Mouse (Mus musculus) spleen, adult 2 months (tissue): Measurements from ENCODE around the gene Olig1. TPM values are rescaled to one million over a fixed set of nuclear protein-coding genes. Genes with fewer than 3 reads are reported as not detected.
"Not testable (repeated sequence)": the region's sequence is repeated elsewhere in the genome, so short reads cannot be mapped to it uniquely, and the experiment has no call there.

Experiments
- DNase-seq, 2 experiments: peaks; one replicate each; pipeline versions ENCODE4 v3.0.0 to v3.0.0-alpha.2; 2012 to 2021; ENCODE audit warnings: low spot score in 2 of 2, low read depth in 1 of 2
- H3K27ac ChIP-seq: fragments of 200-500 bp; 2 replicates; pipeline ENCODE4 v1.5.1; 2012; ENCODE audit warnings: low read length, inconsistent platforms; ENCODE audit not compliant: insufficient read depth
- H3K27me3 ChIP-seq: fragments of 200-500 bp; 2 replicates; pipeline ENCODE4 v1.6.1; 2012; ENCODE audit warnings: mild to moderate bottlenecking, moderate library complexity, low read length, inconsistent platforms; ENCODE audit not compliant: control insufficient read depth, insufficient read depth
- H3K36me3 ChIP-seq: fragments of 200-500 bp; 2 replicates; pipeline ENCODE4 v1.6.1; 2012; ENCODE audit warnings: mild to moderate bottlenecking, low read length, inconsistent platforms; ENCODE audit not compliant: control insufficient read depth, insufficient read depth
- H3K4me1 ChIP-seq: fragments of 200-500 bp; 2 replicates; pipeline ENCODE4 v1.6.1; 2011; ENCODE audit warnings: inconsistent platforms; ENCODE audit not compliant: control insufficient read depth, insufficient read depth, insufficient read length
- H3K4me3 ChIP-seq: fragments of 200-500 bp; 2 replicates; pipeline ENCODE4 v1.5.1; 2011; ENCODE audit warnings: mild to moderate bottlenecking, inconsistent platforms; ENCODE audit not compliant: insufficient read depth, insufficient read length; ENCODE audit errors: extremely low read depth
- CTCF ChIP-seq: fragments of 200-500 bp; IDR thresholded peaks from 2 replicates; pipeline ENCODE4 v1.5.1; 2011; ENCODE audit warnings: mild to moderate bottlenecking, inconsistent platforms; ENCODE audit not compliant: insufficient read depth, insufficient read length, insufficient replicate concordance; ENCODE audit errors: extremely low read depth
- POLR2A ChIP-seq: fragments of 200-500 bp; IDR thresholded peaks from 2 replicates; pipeline ENCODE4 v1.6.1; 2011; ENCODE audit warnings: low read depth, low read length, inconsistent platforms
- WGBS: fragments of 180-500 bp; shearing (Covaris S2); methylation state at CpG from one replicate; pipeline ENCODE4 v1.1.7; 2018; 5-methylcytosine and 5-hydroxymethylcytosine counted together
- polyA plus RNA-seq: library from polyadenylated mRNA; depleted of rRNA; stranded (reverse); fragments of >200 nt; gene quantifications from 2 replicates; pipeline ENCODE4 v1.2.3, GENCODE M21; 2012

Olig1 gene
- polyA plus RNA-seq, 1 experiment, result not detected

GRCm38 (mm10) chr16:91229643-91230042 is 39.9 kb upstream of the Olig1 start:
- H3K36me3 ChIP-seq, result no peaks in the 10 kb centered on the region
- no peak for TF ChIP-seq POLR2A
- TF ChIP-seq CTCF, result no peak
- H3K4me3 ChIP-seq, result no peak overlapping the region
- no peak overlapping the region for H3K27ac ChIP-seq
- no peak for DNase-seq
- H3K4me1 ChIP-seq, result no peaks in the 10 kb centered on the region; the same call in 1 of the 2 replicates
- 30% methylated on average over 8 of the region's 8 CpGs for WGBS
- H3K27me3 ChIP-seq, result peaks cover 38% of the 10 kb centered on the region

- H3K4me3 ChIP-seq, result no peak overlapping the region
- H3K36me3 ChIP-seq, result no peaks in the 10 kb centered on the region
- no peaks in the 10 kb centered on the region; the same call in 1 of the 2 replicates for H3K4me1 ChIP-seq
- H3K27me3 ChIP-seq, result peaks cover 18% of the 10 kb centered on the region
- no peak for DNase-seq
- no peak for TF ChIP-seq CTCF
- TF ChIP-seq POLR2A, result no peak
- H3K27ac ChIP-seq, result no peak overlapping the region
- 9% methylated on average over 26 of the region's 26 CpGs for WGBS
Measured at GRCm38 (mm10) chr16:91231781-91232469, 37.6 kb upstream of the Olig1 start.

- WGBS, result 11% methylated on average over 25 of the region's 25 CpGs
- Histone ChIP-seq H3K27ac (no peak overlapping the region), H3K36me3 (no peaks in the 10 kb centered on the region), H3K4me1 (no peaks in the 10 kb centered on the region), H3K4me3 (no peak overlapping the region), H3K27me3 (peaks cover 14% of the 10 kb centered on the region)
- no peak for DNase-seq
- TF ChIP-seq CTCF (no peak), POLR2A (no peak)
Measured at GRCm38 (mm10) chr16:91232470-91233240, 36.9 kb upstream of the Olig1 start.

GRCm38 (mm10) chr16:91233241-91233944 is 36.2 kb upstream of the Olig1 start:
- TF ChIP-seq CTCF, result no peak
- no peak for TF ChIP-seq POLR2A
- peaks cover 14% of the 10 kb centered on the region for H3K27me3 ChIP-seq
- H3K27ac ChIP-seq, result no peak overlapping the region
- H3K36me3 ChIP-seq, result no peaks in the 10 kb centered on the region
- no peak for DNase-seq
- no peaks in the 10 kb centered on the region for H3K4me1 ChIP-seq
- no peak overlapping the region for H3K4me3 ChIP-seq
- 26% methylated on average over 11 of the region's 11 CpGs for whole genome bisulfite sequencing

- TF ChIP-seq POLR2A, result no peak
- TF ChIP-seq CTCF, result no peak
- H3K27ac ChIP-seq, result no peak overlapping the region
- WGBS, result 40% methylated on average over 4 of the region's 4 CpGs
- H3K27me3 ChIP-seq, result no peaks in the 10 kb centered on the region
- no peaks in the 10 kb centered on the region for H3K36me3 ChIP-seq
- DNase-seq, result no peak
- H3K4me3 ChIP-seq, result no peak overlapping the region
- no peaks in the 10 kb centered on the region for H3K4me1 ChIP-seq
Measured at GRCm38 (mm10) chr16:91239024-91239423, 30.5 kb upstream of the Olig1 start.

GRCm38 (mm10) chr16:91246292-91246691 is 23.3 kb upstream of the Olig1 start:
- 84% methylated on average over 9 of the region's 9 CpGs for WGBS

GRCm38 (mm10) chr16:91255419-91256164 is 14.0 kb upstream of the Olig1 start:
- H3K4me3 ChIP-seq, H3K4me1 ChIP-seq, H3K27me3 ChIP-seq, H3K27ac ChIP-seq, H3K36me3 ChIP-seq, DNase-seq: not testable (repeated sequence)
- 21% methylated on average over 25 of the region's 28 CpGs for WGBS

More at GRCm38 (mm10) chr16:91246292-91246691, 23.3 kb upstream of the Olig1 start:
- Histone ChIP-seq H3K27ac (no peak overlapping the region), H3K27me3 (0 out of 2 replicates have a peak, but pooled peaks cover 1% of the 10 kb centered on the region), H3K4me3 (no peak overlapping the region), H3K4me1 (no peaks in the 10 kb centered on the region), H3K36me3 (no peaks in the 10 kb centered on the region)
- TF ChIP-seq CTCF (no peak), POLR2A (no peak)
- no peak for DNase-seq
